Mouse (Mus musculus): ENCODE measurements around the gene Srgap3. TPM values are rescaled to one million over a fixed set of nuclear protein-coding genes. Genes with fewer than 3 reads are reported as not detected.
"Not testable (repeated sequence)": the region's sequence is repeated elsewhere in the genome, so short reads cannot be mapped to it uniquely, and the experiment has no call there.

Gene Srgap3
- polyA plus RNA-seq, 1 experiment from 2014 or later = 0.50 TPM

GRCm38 (mm10) chr6:112871241-112871780, 75.8 kb downstream of the Srgap3 start:
- Histone ChIP-seq H3K27ac (ENCODE audit: low read depth, low read length) (no peak overlapping the region), H3K9me3 (ENCODE audit: control insufficient read depth) (no peaks in the 10 kb centered on the region), H3K4me2 (replicated peaks; ENCODE audit: low read depth) (no peak overlapping the region), H3K4me1 (replicated peaks; ENCODE audit: control insufficient read depth, insufficient read depth, low read length) (no peaks in the 10 kb centered on the region), H3K27me3 (replicated peaks; ENCODE audit: control insufficient read depth, insufficient read depth, low read length) (no peaks in the 10 kb centered on the region), H3K4me3 (ENCODE audit: low read depth, low read length) (no peak overlapping the region), H3K36me3 (ENCODE audit: control insufficient read depth, insufficient read depth) (no peaks in the 10 kb centered on the region), H3K9ac (ENCODE audit: low read depth, low read length) (no peak overlapping the region)
- no peak for ATAC-seq
- 87% methylated on average over 7 of the region's 7 CpGs for WGBS
- TF ChIP-seq CTCF (IDR thresholded peaks at IDR 0.05; ENCODE audit: low read depth) = no peak

GRCm38 (mm10) chr6:112868197-112868957, 78.7 kb downstream of the Srgap3 start:
- Histone ChIP-seq H3K9ac (ENCODE audit: low read depth, low read length) (no peak overlapping the region), H3K36me3 (ENCODE audit: control insufficient read depth, insufficient read depth) (no peaks in the 10 kb centered on the region), H3K27ac (ENCODE audit: low read depth, low read length) (no peak overlapping the region), H3K4me1 (replicated peaks; ENCODE audit: control insufficient read depth, insufficient read depth, low read length) (no peaks in the 10 kb centered on the region), H3K9me3 (ENCODE audit: control insufficient read depth) (no peaks in the 10 kb centered on the region), H3K4me2 (replicated peaks; ENCODE audit: low read depth) (no peak overlapping the region), H3K4me3 (ENCODE audit: low read depth, low read length) (no peak overlapping the region), H3K27me3 (replicated peaks; ENCODE audit: control insufficient read depth, insufficient read depth, low read length) (no peaks in the 10 kb centered on the region)
- no peak for TF ChIP-seq CTCF (IDR thresholded peaks at IDR 0.05; ENCODE audit: low read depth)
- 83% methylated on average over 9 of the region's 9 CpGs for WGBS
- no peak for ATAC-seq

DNA sequence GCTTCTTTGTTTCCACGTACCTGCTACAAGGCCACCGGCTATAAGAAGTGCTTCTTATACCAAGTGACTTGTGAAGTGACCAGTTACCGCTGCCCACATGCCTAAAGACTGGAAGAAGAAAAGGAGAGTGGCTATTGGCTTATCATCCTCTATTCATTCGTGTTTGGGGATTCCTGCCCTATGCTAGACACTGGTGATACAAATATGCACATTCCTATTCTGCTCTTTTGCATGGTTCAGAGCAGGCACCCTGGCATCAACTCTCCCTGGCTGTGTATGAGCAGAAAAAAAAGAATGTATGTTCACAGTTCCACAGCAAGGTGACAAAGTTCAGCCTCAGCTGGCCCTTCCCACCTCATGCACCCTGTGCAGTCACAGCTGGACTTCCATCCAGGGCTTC, 81.0 kb downstream of the Srgap3 start:
- ATAC-seq = no peak
- no peak for TF ChIP-seq CTCF (IDR thresholded peaks at IDR 0.05; ENCODE audit: low read depth)
- WGBS = 86% methylated on average over 4 of the region's 4 CpGs
- Histone ChIP-seq H3K9me3 (ENCODE audit: control insufficient read depth) (no peaks in the 10 kb centered on the region), H3K27ac (ENCODE audit: low read depth, low read length) (no peak overlapping the region), H3K4me1 (replicated peaks; ENCODE audit: control insufficient read depth, insufficient read depth, low read length) (no peaks in the 10 kb centered on the region), H3K27me3 (replicated peaks; ENCODE audit: control insufficient read depth, insufficient read depth, low read length) (no peaks in the 10 kb centered on the region), H3K4me2 (replicated peaks; ENCODE audit: low read depth) (no peak overlapping the region), H3K36me3 (ENCODE audit: control insufficient read depth, insufficient read depth) (no peaks in the 10 kb centered on the region), H3K9ac (ENCODE audit: low read depth, low read length) (no peak overlapping the region), H3K4me3 (ENCODE audit: low read depth, low read length) (no peak overlapping the region)

- H3K4me1 ChIP-seq (replicated peaks; ENCODE audit: control insufficient read depth, insufficient read depth, low read length) = no peaks in the 10 kb centered on the region
- no peak overlapping the region for H3K4me2 ChIP-seq (replicated peaks; ENCODE audit: low read depth)
- H3K27ac ChIP-seq (ENCODE audit: low read depth, low read length) = no peak overlapping the region
- no peak overlapping the region for H3K9ac ChIP-seq (ENCODE audit: low read depth, low read length)
- no peaks in the 10 kb centered on the region for H3K36me3 ChIP-seq (ENCODE audit: control insufficient read depth, insufficient read depth)
- no peak for TF ChIP-seq CTCF (IDR thresholded peaks at IDR 0.05; ENCODE audit: low read depth)
- no peaks in the 10 kb centered on the region for H3K9me3 ChIP-seq (ENCODE audit: control insufficient read depth)
- ATAC-seq = no peak
- no peaks in the 10 kb centered on the region for H3K27me3 ChIP-seq (replicated peaks; ENCODE audit: control insufficient read depth, insufficient read depth, low read length)
- WGBS = 39% methylated on average over 6 of the region's 6 CpGs
- H3K4me3 ChIP-seq (ENCODE audit: low read depth, low read length) = no peak overlapping the region
Observed at GRCm38 (mm10) chr6:112865021-112865531, 82.0 kb downstream of the Srgap3 start.

DNA sequence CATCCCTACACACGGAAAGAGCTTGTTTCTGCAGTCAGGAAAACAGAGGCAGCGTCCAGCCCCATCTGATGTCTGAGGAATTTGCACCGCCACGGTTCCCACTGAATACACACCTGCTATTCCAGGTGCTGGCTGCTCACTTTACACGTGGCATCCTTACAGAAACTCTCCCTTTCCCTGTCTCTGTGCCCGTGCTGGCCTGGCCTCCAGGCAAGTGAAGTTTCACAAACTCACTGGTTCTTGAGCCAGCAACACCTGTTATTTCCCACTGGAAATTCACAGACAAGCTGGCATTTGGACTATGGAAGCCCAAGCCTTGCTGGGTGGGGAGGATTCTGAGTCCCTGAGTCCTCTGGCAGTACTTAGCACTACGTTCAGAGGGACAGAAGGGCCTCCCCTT, 84.6 kb downstream of the Srgap3 start:
- TF ChIP-seq CTCF (IDR thresholded peaks at IDR 0.05; ENCODE audit: low read depth) = no peak
- H3K27ac ChIP-seq (ENCODE audit: low read depth, low read length) = no peak overlapping the region
- H3K4me1 ChIP-seq (replicated peaks; ENCODE audit: control insufficient read depth, insufficient read depth, low read length) = no peaks in the 10 kb centered on the region
- H3K4me3 ChIP-seq (ENCODE audit: low read depth, low read length) = no peak overlapping the region
- no peaks in the 10 kb centered on the region for H3K9me3 ChIP-seq (ENCODE audit: control insufficient read depth)
- H3K27me3 ChIP-seq (replicated peaks; ENCODE audit: control insufficient read depth, insufficient read depth, low read length) = no peaks in the 10 kb centered on the region
- no peaks in the 10 kb centered on the region for H3K36me3 ChIP-seq (ENCODE audit: control insufficient read depth, insufficient read depth)
- H3K4me2 ChIP-seq (replicated peaks; ENCODE audit: low read depth) = no peak overlapping the region
- 85% methylated on average over 7 of the region's 7 CpGs for WGBS
- no peak for ATAC-seq
- H3K9ac ChIP-seq (ENCODE audit: low read depth, low read length) = no peak overlapping the region

GRCm38 (mm10) chr6:112861351-112862297, 85.4 kb downstream of the Srgap3 start:
- no peak for ATAC-seq
- Histone ChIP-seq H3K27me3 (replicated peaks; ENCODE audit: control insufficient read depth, insufficient read depth, low read length) (no peaks in the 10 kb centered on the region), H3K4me2 (replicated peaks; ENCODE audit: low read depth) (no peak overlapping the region), H3K9ac (ENCODE audit: low read depth, low read length) (no peak overlapping the region), H3K4me1 (replicated peaks; ENCODE audit: control insufficient read depth, insufficient read depth, low read length) (no peaks in the 10 kb centered on the region), H3K4me3 (ENCODE audit: low read depth, low read length) (no peak overlapping the region), H3K27ac (ENCODE audit: low read depth, low read length) (no peak overlapping the region), H3K36me3 (ENCODE audit: control insufficient read depth, insufficient read depth) (no peaks in the 10 kb centered on the region), H3K9me3 (ENCODE audit: control insufficient read depth) (no peaks in the 10 kb centered on the region)
- WGBS = 80% methylated on average over 11 of the region's 11 CpGs
- no peak for TF ChIP-seq CTCF (IDR thresholded peaks at IDR 0.05; ENCODE audit: low read depth)

DNA sequence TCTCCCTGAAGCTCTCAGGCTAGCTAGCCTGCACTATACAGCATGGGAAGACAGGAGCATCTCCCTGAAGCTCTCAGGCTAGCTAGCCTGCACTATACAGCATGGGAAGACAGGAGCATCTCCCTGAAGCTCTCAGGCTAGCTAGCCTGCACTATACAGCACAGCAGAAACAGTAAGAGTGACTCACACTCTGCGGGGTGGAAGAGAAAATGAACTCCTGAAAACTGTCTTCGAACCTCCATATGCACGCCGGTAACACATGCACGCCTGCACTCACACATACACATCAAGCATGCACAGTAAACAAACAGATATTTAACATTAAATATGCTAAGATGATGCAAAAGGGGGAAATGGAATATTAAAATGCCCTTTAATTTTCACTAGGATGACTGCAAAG, 86.8 kb downstream of the Srgap3 start:
- not testable (repeated sequence) for H3K27ac ChIP-seq (ENCODE audit: low read depth, low read length); H3K4me2 ChIP-seq (replicated peaks; ENCODE audit: low read depth); H3K4me3 ChIP-seq (ENCODE audit: low read depth, low read length); H3K9ac ChIP-seq (ENCODE audit: low read depth, low read length); H3K27me3 ChIP-seq (replicated peaks; ENCODE audit: control insufficient read depth, insufficient read depth, low read length); H3K9me3 ChIP-seq (ENCODE audit: control insufficient read depth); H3K4me1 ChIP-seq (replicated peaks; ENCODE audit: control insufficient read depth, insufficient read depth, low read length); H3K36me3 ChIP-seq (ENCODE audit: control insufficient read depth, insufficient read depth); ATAC-seq
- whole genome bisulfite sequencing = 93% methylated on average over 5 of the region's 5 CpGs

All from intestine, postnatal 0 days (tissue).